10 mouse cellular contexts compared by ENCODE assay signal in the genomic region with DNA sequence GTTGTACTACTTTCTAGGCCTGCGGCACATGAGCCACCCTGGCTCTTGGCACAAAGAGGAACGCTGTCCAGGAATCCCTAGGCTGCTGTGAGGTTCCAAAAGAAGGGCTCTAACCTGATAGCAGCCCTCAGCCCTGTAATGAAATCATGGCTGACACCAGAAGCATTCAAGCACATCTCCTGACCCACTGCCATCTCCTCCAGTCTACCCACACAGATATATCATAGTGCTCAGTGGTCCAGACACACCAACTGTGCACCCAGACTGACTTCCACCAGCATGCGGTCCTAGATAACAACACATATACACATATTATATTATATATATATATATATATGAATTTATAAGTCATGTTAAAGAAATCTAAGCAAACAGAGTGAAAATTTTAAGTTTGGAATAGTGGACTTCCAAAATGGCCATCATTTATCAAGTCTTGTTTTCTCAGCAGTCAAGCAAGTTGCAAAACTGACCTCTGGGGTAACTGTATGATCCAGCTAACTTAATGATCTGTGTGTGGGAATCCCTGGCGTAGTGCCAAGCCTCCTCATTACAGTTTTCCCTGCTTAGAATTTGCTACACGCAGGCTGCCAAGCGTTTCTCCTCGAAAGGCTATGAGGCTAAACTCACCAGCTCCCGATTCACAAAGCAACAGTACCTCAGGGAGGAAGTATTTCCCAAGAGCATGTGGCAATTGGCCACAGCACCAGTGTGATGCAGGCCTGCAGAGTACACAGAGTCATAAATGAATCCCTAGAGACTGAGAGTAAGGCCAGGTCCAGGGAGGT.
DNase-seq lines count a peak whose midpoint lies in the region; ATAC-seq lines count a peak whose summit lies in the region.
"Had no signal": no experiment of that assay in that cellular context is flagged by ENCODE, and none has a peak within 500 bp of the region (broad histone marks: within the 10 kb centered on the region; RNA-seq: fewer than 3 reads in every experiment).

No protein-coding gene starts in this region.

- 64% methylated on average over 8 of the region's 8 CpGs for WGBS in limb, embryonic 13.5 days
- WGBS in limb, embryonic 10.5 days, result 90% methylated on average over 8 of the region's 8 CpGs
- WGBS in lung, embryonic 16.5 days, result 52% methylated on average over 8 of the region's 8 CpGs
- WGBS in forebrain, embryonic 15.5 days, result 53% methylated on average over 8 of the region's 8 CpGs

- intact Hi-C loops in heart, postnatal 25 days (cut with DNase I), result loop anchor here (5.0 kb wide), 1 partner anchor 57 kb away; no protein-coding TSS in a partner anchor

- 0 out of 2 replicates have a peak overlapping the region, but pooled peaks have one; percentile 28 for H3K27ac ChIP-seq in limb, embryonic 13.5 days
- no peak overlapping the region for H3K27ac ChIP-seq in limb, embryonic 10.5 days
- H3K27ac ChIP-seq in lung, embryonic 16.5 days (ENCODE audit: low read length), result no peak overlapping the region
- H3K27ac ChIP-seq in forebrain, embryonic 15.5 days (replicated peaks), result no peak overlapping the region

- H3K27me3 ChIP-seq in limb, embryonic 13.5 days, result no peaks in the 10 kb centered on the region
- no peaks in the 10 kb centered on the region for H3K27me3 ChIP-seq in limb, embryonic 10.5 days (ENCODE audit: low read depth, poor library complexity, severe bottlenecking)
- H3K27me3 ChIP-seq in lung, embryonic 16.5 days (ENCODE audit: control insufficient read depth, insufficient read depth, low read depth, low read length), result no peaks in the 10 kb centered on the region
- H3K27me3 ChIP-seq in forebrain, embryonic 15.5 days, result no peaks in the 10 kb centered on the region
- H3K27me3 ChIP-seq: megakaryocyte, embryonic 14.5 days had no signal

- no peak overlapping the region for H3K4me3 ChIP-seq in limb, embryonic 13.5 days
- H3K4me3 ChIP-seq in limb, embryonic 10.5 days, result no peak overlapping the region
- H3K4me3 ChIP-seq in lung, embryonic 16.5 days (ENCODE audit: low read length), result no peak overlapping the region
- H3K4me3 ChIP-seq in forebrain, embryonic 15.5 days, result no peak overlapping the region
- H3K4me3 ChIP-seq: erythroblast, embryonic 14.5 days; megakaryocyte, embryonic 14.5 days had no signal

- H3K9ac ChIP-seq in limb, embryonic 13.5 days, result no peak overlapping the region
- H3K9ac ChIP-seq in lung, embryonic 16.5 days (ENCODE audit: low read length), result no peak overlapping the region
- H3K9ac ChIP-seq in forebrain, embryonic 15.5 days (replicated peaks), result no peak overlapping the region

- DNase-seq in limb, embryonic 10.5 days (ENCODE audit: low spot score), result no peak
- peak; percentile 33 to 56 for DNase-seq in adrenal gland, postnatal 36 days
- DNase-seq in heart, postnatal 25 days (ENCODE audit: low spot score), result peak; percentile 20
- DNase-seq in spleen, postnatal 14 days (ENCODE audit: low spot score in 2 of 2), result no peak
- DNase-seq in layer of hippocampus, postnatal 25 days (ENCODE audit: extremely low spot score in 1 of 2, low spot score in 1 of 2), result no peak

- no peaks in the 10 kb centered on the region for H3K9me3 ChIP-seq in limb, embryonic 13.5 days
- no peaks in the 10 kb centered on the region for H3K9me3 ChIP-seq in limb, embryonic 10.5 days (replicated peaks)
- no peaks in the 10 kb centered on the region for H3K9me3 ChIP-seq in lung, embryonic 16.5 days (ENCODE audit: control insufficient read depth, low read length)
- no peaks in the 10 kb centered on the region for H3K9me3 ChIP-seq in forebrain, embryonic 15.5 days

- no peak for ATAC-seq in limb, embryonic 13.5 days (ENCODE audit: low FRiP score, low read depth)
- ATAC-seq in lung, embryonic 16.5 days (ENCODE audit: low read depth), result peak; percentile 87
- no peak for ATAC-seq in forebrain, embryonic 15.5 days (replicated peaks)

- H3K4me1 ChIP-seq in limb, embryonic 13.5 days, result peaks cover 8% of the 10 kb centered on the region
- H3K4me1 ChIP-seq in limb, embryonic 10.5 days, result 0 out of 2 replicates have a peak, but pooled peaks cover 3% of the 10 kb centered on the region
- peaks cover 7% of the 10 kb centered on the region for H3K4me1 ChIP-seq in lung, embryonic 16.5 days (replicated peaks; ENCODE audit: control insufficient read depth, insufficient read depth, low read length)
- peaks cover 6% of the 10 kb centered on the region for H3K4me1 ChIP-seq in forebrain, embryonic 15.5 days

- H3K36me3 ChIP-seq in limb, embryonic 13.5 days, result peaks cover 5% of the 10 kb centered on the region; the same call in 1 of the 2 replicates
- 0 out of 2 replicates have a peak, but pooled peaks cover 7% of the 10 kb centered on the region for H3K36me3 ChIP-seq in limb, embryonic 10.5 days
- no peaks in the 10 kb centered on the region for H3K36me3 ChIP-seq in lung, embryonic 16.5 days (ENCODE audit: control insufficient read depth, insufficient read depth, low read length)
- H3K36me3 ChIP-seq in forebrain, embryonic 15.5 days, result no peaks in the 10 kb centered on the region

- H3K4me2 ChIP-seq in limb, embryonic 13.5 days (replicated peaks), result no peak overlapping the region
- no peak overlapping the region for H3K4me2 ChIP-seq in lung, embryonic 16.5 days (ENCODE audit: low read depth, low read length)
- H3K4me2 ChIP-seq in forebrain, embryonic 15.5 days (replicated peaks), result no peak overlapping the region

Comparison
In these comparisons a context has a peak if more than half of its experiments do, and no peak if none do; other contexts are left out.
1. DNase-seq: peak in adrenal gland, postnatal 36 days (2 of 2) and heart, postnatal 25 days (single experiment); none in limb, embryonic 10.5 days (single experiment), spleen, postnatal 14 days (0 of 2) and layer of hippocampus, postnatal 25 days (0 of 2).